Mouse (Mus musculus): ENCODE data around the gene Col27a1.

DNA sequence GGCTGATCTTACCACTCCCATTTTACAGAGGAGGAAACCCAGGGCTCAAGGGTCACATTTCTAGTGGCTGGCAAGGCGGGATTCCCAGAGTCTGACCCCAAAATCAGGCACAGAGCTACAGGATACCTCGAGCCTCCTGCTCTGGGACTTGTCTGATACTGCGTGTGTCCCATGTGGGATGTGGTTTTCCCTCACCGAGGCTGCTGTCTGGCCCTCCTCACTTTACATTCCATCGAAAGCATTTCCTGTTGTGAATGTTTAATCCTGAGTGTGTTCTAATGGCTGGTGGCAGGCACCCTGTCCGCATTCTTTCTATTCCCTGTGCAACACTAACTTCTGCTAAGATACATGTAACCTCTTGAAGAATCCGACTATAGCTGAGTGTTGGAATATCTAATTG is 24.3 kb downstream of the Col27a1 start:
- no peak for TF ChIP-seq EP300 (IDR thresholded peaks at IDR 0.05)
- TF ChIP-seq CTCF (IDR thresholded peaks at IDR 0.05): no peak
